Mouse (Mus musculus) embryonic facial prominence, embryonic 11.5 days (tissue): ENCODE measurements around the gene Arhgef17. TPM values are rescaled to one million over a fixed set of nuclear protein-coding genes. Genes with fewer than 3 reads are reported as not detected.

Experiments
- ATAC-seq: fragments of 200-750 bp; cut with Nextera tagmentation; replicated peaks from 2 replicates; pipeline ENCODE4 v1.8.0; 2017; ENCODE audit warnings: low read depth; ENCODE audit not compliant: insufficient number of reproducible peaks, low FRiP score, low TSS enrichment
- DNase-seq: peaks from one replicate; pipeline ENCODE4 v3.0.0-alpha.2; 2015; ENCODE audit warnings: low spot score
- H3K27ac ChIP-seq: fragments of 300-500 bp; sonication (generic); replicated peaks from 2 replicates; pipeline ENCODE4 v1.5.1; 2014; ENCODE audit warnings: mild to moderate bottlenecking, low read depth, low read length, control low read depth
- H3K27me3 ChIP-seq: fragments of 300-500 bp; sonication (generic); 2 replicates; pipeline ENCODE4 v1.6.1; 2014; ENCODE audit warnings: mild to moderate bottlenecking, low read length, moderate library complexity, mixed read lengths; ENCODE audit not compliant: control insufficient read depth, insufficient read depth
- H3K36me3 ChIP-seq: fragments of 300-500 bp; sonication (generic); replicated peaks from 2 replicates; pipeline ENCODE4 v1.6.1; 2014; ENCODE audit warnings: low read depth, mild to moderate bottlenecking, low read length, moderate library complexity, mixed read lengths; ENCODE audit not compliant: control insufficient read depth, insufficient read depth
- H3K4me1 ChIP-seq: fragments of 300-500 bp; sonication (generic); 2 replicates; pipeline ENCODE4 v1.6.1; 2014; ENCODE audit warnings: low read length, mixed read lengths; ENCODE audit not compliant: control insufficient read depth, insufficient read depth
- H3K4me2 ChIP-seq: fragments of 300-500 bp; sonication (generic); 2 replicates; pipeline ENCODE4 v1.6.1; 2014; ENCODE audit warnings: low read depth, mild to moderate bottlenecking, control low read depth, low read length, moderate library complexity
- H3K4me3 ChIP-seq: fragments of 300-500 bp; sonication (generic); 2 replicates; pipeline ENCODE4 v1.5.1; 2014; ENCODE audit warnings: low read depth, low read length, control low read depth
- H3K9ac ChIP-seq: fragments of 300-500 bp; sonication (generic); replicated peaks from 2 replicates; pipeline ENCODE4 v1.6.1; 2014; ENCODE audit warnings: mild to moderate bottlenecking, control low read depth, low read length
- H3K9me3 ChIP-seq: fragments of 300-500 bp; sonication (generic); replicated peaks from 2 replicates; pipeline ENCODE4 v1.6.1; 2016; ENCODE audit warnings: mild to moderate bottlenecking, low read length, inconsistent platforms, mixed read lengths; ENCODE audit not compliant: control insufficient read depth
- WGBS: fragments of 180-500 bp; shearing (Covaris S2); extraction: QIAGEN DNeasy Blood & Tissue Kit; methylation state at CpG from one replicate; pipeline ENCODE4 v1.1.7; 2014; 5-methylcytosine and 5-hydroxymethylcytosine counted together
- polyA plus RNA-seq: library from polyadenylated mRNA; unstranded; fragments of >200 nt; fragmentation: Nextera tagmentation; extraction: Ambion mirVana; gene quantifications from 2 replicates; pipeline ENCODE4 v1.2.1, GENCODE M21; 2014

Gene Arhgef17
- polyA plus RNA-seq, 1 experiment from 2014 or later: 8.1 TPM

GRCm38 (mm10) chr7:100894057-100894832, 37.7 kb downstream of the Arhgef17 start:
- Histone ChIP-seq H3K27ac (no peak overlapping the region), H3K27me3 (no peaks in the 10 kb centered on the region), H3K4me1 (0 out of 2 replicates have a peak, but pooled peaks cover 5% of the 10 kb centered on the region), H3K9me3 (no peaks in the 10 kb centered on the region), H3K9ac (peak overlapping the region; percentile 72), H3K36me3 (no peaks in the 10 kb centered on the region; the same call in 1 of the 2 replicates), H3K4me3 (peak overlapping the region; percentile 46), H3K4me2 (peak overlapping the region; percentile 82)
- peak; percentile 54 for ATAC-seq
- WGBS: 4% methylated on average over 53 of the region's 53 CpGs
- DNase-seq: peak; percentile 64

GRCm38 (mm10) chr7:100893249-100894056, 38.5 kb downstream of the Arhgef17 start:
- Histone ChIP-seq H3K4me2 (no peak overlapping the region; the same call in 1 of the 2 replicates), H3K4me1 (0 out of 2 replicates have a peak, but pooled peaks cover 5% of the 10 kb centered on the region), H3K4me3 (no peak overlapping the region), H3K27ac (no peak overlapping the region), H3K36me3 (peaks cover 3% of the 10 kb centered on the region; the same call in 1 of the 2 replicates), H3K27me3 (no peaks in the 10 kb centered on the region), H3K9ac (no peak overlapping the region), H3K9me3 (no peaks in the 10 kb centered on the region)
- no peak for ATAC-seq
- DNase-seq: no peak
- WGBS: 55% methylated on average over 20 of the region's 20 CpGs

DNA sequence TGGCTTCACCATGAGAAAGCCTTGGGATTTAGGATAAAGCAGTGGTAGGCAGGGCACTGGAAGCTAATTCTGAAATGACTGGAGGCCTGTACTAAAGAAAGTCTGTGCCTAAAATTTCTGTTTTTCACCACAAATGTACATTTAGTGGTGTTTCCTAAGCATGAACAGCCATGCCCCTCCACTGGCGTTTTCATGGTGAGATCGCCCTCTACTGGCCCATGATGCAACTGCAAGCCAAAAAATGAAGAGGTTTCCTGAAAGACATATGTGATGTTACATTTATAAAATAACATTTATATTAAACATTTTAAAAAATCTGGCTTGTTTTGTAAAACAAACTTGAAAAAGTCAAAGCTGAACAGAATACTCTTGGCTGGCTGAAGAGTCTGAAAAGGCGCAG, 45.4 kb downstream of the Arhgef17 start:
- 33% methylated on average over 3 of the region's 3 CpGs for WGBS
- no peak overlapping the region for H3K27ac ChIP-seq

DNA sequence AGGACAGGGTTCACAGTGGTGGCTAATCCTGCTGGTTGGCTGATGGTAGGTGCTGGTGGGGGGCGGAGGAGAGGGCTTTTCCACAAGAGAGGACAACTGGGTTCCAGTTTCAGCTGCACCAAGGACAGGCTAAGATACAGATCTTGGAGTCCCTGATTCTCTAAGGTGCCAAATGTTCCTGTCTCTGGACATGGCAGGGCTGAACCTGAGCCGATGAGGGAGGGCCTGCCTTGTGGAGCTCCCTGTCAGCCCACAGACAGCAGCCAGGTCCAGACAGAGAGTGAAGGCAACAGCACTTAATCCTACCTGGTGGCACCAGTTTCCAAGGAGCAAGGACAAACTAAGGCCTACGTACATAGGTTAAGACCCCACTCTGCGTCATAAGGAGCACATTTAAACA, 47.4 kb downstream of the Arhgef17 start:
- no peak overlapping the region for H3K27ac ChIP-seq
- no peak for ATAC-seq
- H3K36me3 ChIP-seq: peaks cover 22% of the 10 kb centered on the region
- no peak for DNase-seq
- H3K9ac ChIP-seq: no peak overlapping the region
- WGBS: 98% methylated on average over 4 of the region's 4 CpGs
- no peaks in the 10 kb centered on the region for H3K9me3 ChIP-seq
- no peaks in the 10 kb centered on the region for H3K27me3 ChIP-seq
- no peak overlapping the region for H3K4me2 ChIP-seq
- H3K4me3 ChIP-seq: no peak overlapping the region
- no peaks in the 10 kb centered on the region; the same call in 1 of the 2 replicates for H3K4me1 ChIP-seq

More for the DNA sequence above, 45.4 kb downstream of the Arhgef17 start:
- Histone ChIP-seq H3K4me2 (no peak overlapping the region), H3K4me3 (no peak overlapping the region), H3K27me3 (no peaks in the 10 kb centered on the region), H3K4me1 (no peaks in the 10 kb centered on the region), H3K36me3 (peaks cover 16% of the 10 kb centered on the region), H3K9me3 (no peaks in the 10 kb centered on the region), H3K9ac (no peak overlapping the region)
- DNase-seq (peak; percentile 66), ATAC-seq (no peak)

GRCm38 (mm10) chr7:100881950-100882349, 50.0 kb downstream of the Arhgef17 start:
- H3K9me3 ChIP-seq: no peaks in the 10 kb centered on the region
- H3K4me1 ChIP-seq: no peaks in the 10 kb centered on the region; the same call in 1 of the 2 replicates
- H3K27ac ChIP-seq: no peak overlapping the region
- 89% methylated on average over 4 of the region's 4 CpGs for WGBS
- H3K9ac ChIP-seq: no peak overlapping the region
- no peak overlapping the region for H3K4me3 ChIP-seq
- H3K4me2 ChIP-seq: no peak overlapping the region
- H3K27me3 ChIP-seq: no peaks in the 10 kb centered on the region
- ATAC-seq (no peak), DNase-seq (no peak)
- peaks cover 27% of the 10 kb centered on the region for H3K36me3 ChIP-seq

DNA sequence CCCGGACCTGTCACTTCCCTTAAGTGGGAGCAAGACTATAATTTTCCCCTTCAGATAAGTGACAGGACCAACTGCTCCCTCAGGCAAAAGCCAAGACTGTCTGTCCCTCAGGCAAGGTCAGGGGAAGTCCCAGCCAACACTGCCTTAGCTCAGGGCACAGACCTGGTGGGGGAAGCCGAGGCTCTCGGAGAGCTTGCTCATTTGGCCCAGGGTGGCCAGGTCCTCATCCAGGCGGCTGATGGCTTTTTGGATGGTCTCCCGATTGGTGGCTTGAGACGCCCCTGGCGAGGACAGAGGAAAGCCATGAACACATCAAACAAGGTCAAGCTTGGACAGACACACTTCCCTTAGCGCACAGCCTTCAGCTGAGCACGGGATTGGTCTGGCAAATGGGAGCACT, 50.4 kb downstream of the Arhgef17 start:
- Histone ChIP-seq H3K9me3 (no peaks in the 10 kb centered on the region), H3K9ac (no peak overlapping the region), H3K4me3 (no peak overlapping the region), H3K27ac (no peak overlapping the region), H3K36me3 (peaks cover 27% of the 10 kb centered on the region), H3K4me1 (no peaks in the 10 kb centered on the region; the same call in 1 of the 2 replicates), H3K27me3 (no peaks in the 10 kb centered on the region), H3K4me2 (no peak overlapping the region)
- DNase-seq: no peak
- 86% methylated on average over 9 of the region's 9 CpGs for whole genome bisulfite sequencing
- no peak for ATAC-seq

- 24% methylated on average over 20 of the region's 20 CpGs for WGBS
- no peak overlapping the region for H3K27ac ChIP-seq
Observed at GRCm38 (mm10) chr7:100879595-100879994, 52.3 kb downstream of the Arhgef17 start.

More at GRCm38 (mm10) chr7:100879595-100879994, 52.3 kb downstream of the Arhgef17 start:
- no peaks in the 10 kb centered on the region for H3K27me3 ChIP-seq
- H3K4me2 ChIP-seq: no peak overlapping the region
- no peak overlapping the region for H3K4me3 ChIP-seq
- no peaks in the 10 kb centered on the region; the same call in 1 of the 2 replicates for H3K4me1 ChIP-seq
- no peaks in the 10 kb centered on the region for H3K9me3 ChIP-seq
- DNase-seq (peak; percentile 75), ATAC-seq (no peak)
- H3K36me3 ChIP-seq: peaks cover 24% of the 10 kb centered on the region
- H3K9ac ChIP-seq: no peak overlapping the region
